Mouse (Mus musculus) ES-Bruce4 (cell line): ENCODE measurements around the gene St3gal2.

Source experiments
- CTCF ChIP-seq: IDR thresholded peaks from one replicate; pipeline ENCODE4 v1.8.1; 2011; ENCODE audit warnings: low read depth, low read length
- EP300 ChIP-seq: IDR thresholded peaks from 2 replicates; pipeline ENCODE4 v1.6.1; 2011; ENCODE audit warnings: low read depth, low read length; ENCODE audit not compliant: insufficient read depth
- POLR2A ChIP-seq: IDR thresholded peaks from one replicate; pipeline ENCODE4 v1.8.1; 2011; ENCODE audit warnings: low read length; ENCODE audit not compliant: insufficient read depth

- no peak for TF ChIP-seq POLR2A
- TF ChIP-seq CTCF, result no peak
- no peak for TF ChIP-seq EP300
These were observed 43.3 kb downstream of the St3gal2 start for GRCm38 (mm10) chr8:110963051-110963450.
